Mouse (Mus musculus) spleen, adult 2 months (tissue): ENCODE measurements around the gene Plekhg3.

Source experiments
- CTCF ChIP-seq: fragments of 200-500 bp; IDR thresholded peaks from 2 replicates; pipeline ENCODE4 v1.5.1; 2011; ENCODE audit warnings: mild to moderate bottlenecking, inconsistent platforms; ENCODE audit not compliant: insufficient read depth, insufficient read length, insufficient replicate concordance; ENCODE audit errors: extremely low read depth
- POLR2A ChIP-seq: fragments of 200-500 bp; IDR thresholded peaks from 2 replicates; pipeline ENCODE4 v1.6.1; 2011; ENCODE audit warnings: low read depth, low read length, inconsistent platforms

DNA sequence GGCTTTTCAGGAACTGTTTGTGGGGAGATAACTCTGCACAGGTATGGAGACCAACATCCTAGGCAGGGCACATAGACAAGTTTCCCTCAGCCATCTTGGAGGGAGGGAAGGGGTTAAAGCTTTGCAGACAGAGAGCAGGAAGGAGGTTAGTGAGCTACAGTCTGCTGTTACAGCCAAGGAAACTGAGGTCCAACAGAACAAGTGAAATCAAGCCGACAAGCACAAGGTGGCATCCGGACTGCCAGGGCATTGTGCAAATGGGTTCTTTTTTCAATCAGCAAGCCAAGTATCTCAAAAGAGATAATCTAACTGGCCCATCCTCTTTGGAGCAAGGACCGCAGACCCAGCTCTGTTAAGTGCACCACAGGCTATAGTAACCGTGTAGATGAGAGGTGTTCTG, 35.3 kb upstream of the Plekhg3 start:
- TF ChIP-seq CTCF (no peak), POLR2A (no peak)
